Comparison of ENCODE assay signal across 25 mouse cellular contexts in the genomic region with DNA sequence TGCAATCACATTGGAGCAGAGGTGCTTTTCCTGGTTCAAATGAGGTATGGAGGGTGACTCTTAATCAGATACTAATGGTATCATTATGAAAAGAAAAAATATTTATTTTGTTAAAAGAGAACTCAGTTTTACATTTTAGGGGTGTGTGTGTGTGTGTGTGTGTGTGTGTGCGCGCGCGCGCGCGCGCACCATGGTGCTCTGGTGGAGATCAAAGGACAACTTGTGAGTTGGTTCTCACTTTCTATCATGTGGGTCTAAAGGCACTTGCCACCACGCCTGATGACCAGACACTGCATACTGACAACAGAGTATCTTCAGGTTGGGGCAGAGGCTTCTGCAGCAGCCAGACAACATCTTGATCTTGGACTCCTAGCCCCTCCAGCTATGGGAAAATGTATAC. TPM values are rescaled to one million over a fixed set of nuclear protein-coding genes. Genes with fewer than 3 reads are reported as not detected.
DNase-seq lines count a peak whose midpoint lies in the region; ATAC-seq and TF ChIP-seq lines count a peak whose summit lies in the region.
"Had no signal": no experiment of that assay in that cellular context is flagged by ENCODE, and none has a peak within 500 bp of the region (broad histone marks: within the 10 kb centered on the region; RNA-seq: fewer than 3 reads in every experiment).

No protein-coding gene starts in this region.

- ATAC-seq in midbrain, embryonic 16.5 days = no peak
- ATAC-seq: activated CD4-positive, CD25-positive, alpha-beta regulatory T cell, adult 4 months; forebrain, embryonic 14.5 days; forebrain, embryonic 16.5 days had no signal

- peak overlapping the region; percentile 4; the same call in 1 of the 2 replicates for H3K27ac ChIP-seq in bone marrow macrophage, adult 2 months (ENCODE audit: insufficient read depth, low read depth, low read length)
- H3K27ac ChIP-seq in kidney, adult 2 months (ENCODE audit: insufficient read depth, low read depth, low read length) = no peak overlapping the region
- H3K27ac ChIP-seq in midbrain, embryonic 16.5 days (ENCODE audit: low read length) = no peak overlapping the region
- H3K27ac ChIP-seq: embryonic facial prominence, embryonic 13.5 days; embryonic facial prominence, embryonic 15.5 days; forebrain, embryonic 10.5 days; forebrain, embryonic 12.5 days had no signal

- H3K4me2 ChIP-seq in midbrain, embryonic 16.5 days (ENCODE audit: low read length) = no peak overlapping the region
- H3K4me2 ChIP-seq: embryonic facial prominence, embryonic 13.5 days; embryonic facial prominence, embryonic 15.5 days; forebrain, embryonic 12.5 days had no signal

- H3K9me3 ChIP-seq in midbrain, embryonic 16.5 days (replicated peaks; ENCODE audit: control insufficient read depth, low read length, poor library complexity, severe bottlenecking) = no peaks in the 10 kb centered on the region
- H3K9me3 ChIP-seq: embryonic facial prominence, embryonic 13.5 days; embryonic facial prominence, embryonic 15.5 days; forebrain, embryonic 10.5 days; forebrain, embryonic 12.5 days had no signal

- H3K9ac ChIP-seq in midbrain, embryonic 16.5 days (ENCODE audit: low read depth, low read length) = no peak overlapping the region
- H3K9ac ChIP-seq: embryonic facial prominence, embryonic 13.5 days; embryonic facial prominence, embryonic 15.5 days; forebrain, embryonic 12.5 days had no signal

- TF ChIP-seq CTCF in bone marrow macrophage, adult 2 months (IDR thresholded peaks at IDR 0.05; ENCODE audit: low read depth, low read length) = no peak
- TF ChIP-seq CTCF in kidney, adult 2 months (conservative IDR thresholded peaks at IDR 0.05; ENCODE audit: insufficient read depth, insufficient read length, low read depth, low read length) = no peak

- peak; percentile 9 to 12 for DNase-seq in B cell, adult 2 months
- no peak for DNase-seq in kidney, adult 2 months
- DNase-seq in thymus, postnatal 10 days (ENCODE audit: low spot score in 2 of 2) = no peak
- DNase-seq: adrenal gland, adult 8-10 months; adrenal gland, postnatal 14 days; adrenal gland, postnatal 36 days; cerebellum, adult 11 months; cerebellum, adult 18-20 months; cerebellum, adult 8-10 months; cerebellum, adult 9-11 months; cerebellum, postnatal 14 days; cerebellum, postnatal 36 days; embryo, embryonic 11 days had no signal

- H3K4me1 ChIP-seq in bone marrow macrophage, adult 2 months (ENCODE audit: control insufficient read depth, insufficient read depth, low read length) = peaks cover 17% of the 10 kb centered on the region
- H3K4me1 ChIP-seq in kidney, adult 2 months (ENCODE audit: control insufficient read depth, insufficient read depth, low read length) = no peaks in the 10 kb centered on the region
- H3K4me1 ChIP-seq in midbrain, embryonic 16.5 days (ENCODE audit: control insufficient read depth, insufficient read depth, low read length) = no peaks in the 10 kb centered on the region
- H3K4me1 ChIP-seq: embryonic facial prominence, embryonic 13.5 days; embryonic facial prominence, embryonic 15.5 days; forebrain, embryonic 10.5 days; forebrain, embryonic 12.5 days had no signal

- no peak overlapping the region for H3K4me3 ChIP-seq in bone marrow macrophage, adult 2 months (ENCODE audit: insufficient read depth, low read length)
- H3K4me3 ChIP-seq in kidney, adult 2 months (ENCODE audit: insufficient read depth, low read depth, low read length) = no peak overlapping the region
- H3K4me3 ChIP-seq in midbrain, embryonic 16.5 days (ENCODE audit: low read depth, low read length) = no peak overlapping the region
- H3K4me3 ChIP-seq: embryonic facial prominence, embryonic 13.5 days; embryonic facial prominence, embryonic 15.5 days; erythroblast, embryonic 14.5 days; forebrain, embryonic 10.5 days; forebrain, embryonic 12.5 days had no signal

- no peak for TF ChIP-seq POLR2A in bone marrow macrophage, adult 2 months (IDR thresholded peaks at IDR 0.05; ENCODE audit: borderline replicate concordance, low read depth, low read length)
- TF ChIP-seq POLR2A in kidney, adult 2 months (IDR thresholded peaks at IDR 0.05; ENCODE audit: low read depth, low read length) = no peak

- no peaks in the 10 kb centered on the region for H3K27me3 ChIP-seq in kidney, adult 2 months (replicated peaks; ENCODE audit: control insufficient read depth, insufficient read depth, low read length)
- no peaks in the 10 kb centered on the region for H3K27me3 ChIP-seq in midbrain, embryonic 16.5 days (ENCODE audit: control insufficient read depth, insufficient read depth, low read depth, low read length)
- H3K27me3 ChIP-seq: embryonic facial prominence, embryonic 13.5 days; embryonic facial prominence, embryonic 15.5 days; forebrain, embryonic 12.5 days; Patski had no signal

- WGBS in kidney, adult 2 months = 95% methylated on average over 9 of the region's 9 CpGs
- WGBS in midbrain, embryonic 16.5 days = 97% methylated on average over 9 of the region's 9 CpGs

- no peaks in the 10 kb centered on the region for H3K36me3 ChIP-seq in kidney, adult 2 months (ENCODE audit: control insufficient read depth, insufficient read depth, low read length)
- H3K36me3 ChIP-seq in midbrain, embryonic 16.5 days (ENCODE audit: control insufficient read depth, insufficient read depth, low read length) = no peaks in the 10 kb centered on the region
- H3K36me3 ChIP-seq: embryonic facial prominence, embryonic 13.5 days; embryonic facial prominence, embryonic 15.5 days; forebrain, embryonic 12.5 days; G1E had no signal

RNA-seq across cellular contexts. Expression of a gene that starts 18.4 kb away (rescaled TPM):
- polyA plus RNA-seq in bone marrow macrophage, adult 2 months (2012; ENCODE audit: insufficient read depth, insufficient read length, missing spikeins) = 15.7 and 18.3 TPM in 2 replicates
- 9.1 and 16.1 TPM in 2 replicates for polyA plus RNA-seq in kidney, adult 2 months (2012; rRNA removed)
- polyA plus RNA-seq in midbrain, embryonic 16.5 days (2015; fragmentation: Nextera tagmentation; extraction: Ambion mirVana) = 78.8 and 82.6 TPM in 2 replicates

RNA-seq across cellular contexts. Expression of a gene that starts 30.7 kb away (rescaled TPM):
- 64.5 and 72.6 TPM in 2 replicates for polyA plus RNA-seq in bone marrow macrophage, adult 2 months (2012; ENCODE audit: insufficient read depth, insufficient read length, missing spikeins)
- 16.6 and 21.8 TPM in 2 replicates for polyA plus RNA-seq in kidney, adult 2 months (2012; rRNA removed)
- polyA plus RNA-seq in midbrain, embryonic 16.5 days (2015; fragmentation: Nextera tagmentation; extraction: Ambion mirVana) = 212 and 217 TPM in 2 replicates

Comparison
In these comparisons a context has a peak if more than half of its experiments do, and no peak if none do; other contexts are left out.
1. DNase-seq: peak in B cell, adult 2 months (2 of 2); none in kidney, adult 2 months (single experiment) and thymus, postnatal 10 days (0 of 2).